Mouse (Mus musculus) cerebellum, adult 2 months (tissue): ENCODE data around the gene Mrpl40. TPM values are rescaled to one million over a fixed set of nuclear protein-coding genes. Genes with fewer than 3 reads are reported as not detected.

Source experiments
- DNase-seq, 2 experiments: peaks; one replicate each; pipeline ENCODE4 v3.0.0; 2021
- H3K27ac ChIP-seq: fragments of 200-500 bp; 2 replicates; pipeline ENCODE4 v1.5.1; 2012; ENCODE audit warnings: low read length, control low read depth, inconsistent platforms; ENCODE audit not compliant: insufficient read depth
- H3K27me3 ChIP-seq: fragments of 200-500 bp; 2 replicates; pipeline ENCODE4 v1.6.1; 2012; ENCODE audit warnings: inconsistent platforms, mild to moderate bottlenecking, low read length, moderate library complexity; ENCODE audit not compliant: control insufficient read depth, insufficient read depth
- H3K4me1 ChIP-seq: fragments of 200-500 bp; 2 replicates; pipeline ENCODE4 v1.6.1; 2011; ENCODE audit warnings: low read length; ENCODE audit not compliant: control insufficient read depth, insufficient read depth
- H3K4me3 ChIP-seq: fragments of 200-500 bp; replicated peaks from 2 replicates; pipeline ENCODE3; 2011; ENCODE audit warnings: mild to moderate bottlenecking, low read depth, low read length, control low read depth; ENCODE audit not compliant: insufficient read depth
- CTCF ChIP-seq: fragments of 200-500 bp; IDR thresholded peaks from 2 replicates; pipeline ENCODE4 v1.5.1; 2011; ENCODE audit warnings: low read depth, mild to moderate bottlenecking, control low read depth, low read length, moderate library complexity, borderline replicate concordance; ENCODE audit not compliant: insufficient read depth
- POLR2A ChIP-seq: fragments of 200-500 bp; IDR thresholded peaks from 2 replicates; pipeline ENCODE4 v1.6.1; 2011; ENCODE audit warnings: low read length, control low read depth, borderline replicate concordance; ENCODE audit not compliant: insufficient read depth
- WGBS: fragments of 180-500 bp; shearing (Covaris S2); methylation state at CpG from one replicate; pipeline ENCODE4 v1.1.7; 2018; 5-methylcytosine and 5-hydroxymethylcytosine counted together
- polyA plus RNA-seq: library from polyadenylated mRNA; depleted of rRNA; stranded (reverse); fragments of >200 nt; gene quantifications from 2 replicates; pipeline ENCODE4 v1.2.3, GENCODE M21; 2012; rRNA removed

Mrpl40 gene
- polyA plus RNA-seq, result 35.7 and 37.6 TPM in 2 replicates

DNA sequence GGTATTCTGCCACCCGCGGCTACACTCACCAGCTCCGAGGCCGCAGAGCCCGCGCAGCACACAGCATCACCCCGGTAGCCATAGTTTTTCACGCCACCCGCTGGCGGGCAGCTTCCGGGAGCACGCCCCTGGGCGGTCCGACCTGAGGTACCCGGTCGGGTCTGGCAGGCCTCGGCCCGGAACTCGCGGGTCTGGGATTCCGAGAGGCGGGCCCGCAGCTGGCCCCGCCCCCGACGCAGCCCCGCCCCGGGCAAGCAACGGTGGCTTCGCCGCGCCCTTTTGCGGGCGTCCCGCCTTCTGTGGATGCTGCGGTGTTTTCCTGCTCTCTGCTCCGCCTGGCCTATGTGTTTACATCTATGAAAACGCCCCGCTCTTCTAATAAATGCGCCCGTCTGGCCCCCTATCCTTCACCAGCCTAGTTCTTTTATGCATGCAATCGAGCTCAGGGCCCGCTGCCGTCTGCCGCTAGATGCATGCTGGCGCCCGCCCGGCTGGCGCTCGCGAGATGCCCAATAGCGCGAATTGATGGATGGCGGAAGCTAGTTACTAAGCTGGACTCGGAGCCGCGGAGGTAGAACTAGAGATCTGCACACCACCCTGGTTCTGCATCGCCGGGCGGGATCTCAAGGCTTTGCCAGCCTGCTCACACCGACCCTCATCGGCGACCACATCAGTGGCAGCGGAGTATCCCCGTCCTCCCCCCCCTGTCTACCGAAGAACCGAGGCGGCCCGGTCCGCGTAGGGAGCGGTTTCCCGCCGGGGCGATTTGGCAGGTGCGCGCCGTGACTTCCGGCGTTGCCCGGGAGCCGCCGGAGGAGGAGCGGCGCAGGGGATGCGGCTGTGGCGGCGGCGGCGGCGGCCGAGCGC, at the start of gene Mrpl40, which contains the start of gene Hira:
TSS of gene Mrpl40 (minus strand) at position 421 of the 867 bp plus-strand sequence.
TSS of gene Hira (plus strand) at position 596 of the 867 bp plus-strand sequence.
- peak; percentile 73 for TF ChIP-seq POLR2A
- no peak for TF ChIP-seq CTCF
- Histone ChIP-seq H3K27me3 (no peaks in the 10 kb centered on the region), H3K4me1 (no peaks in the 10 kb centered on the region), H3K4me3 (peak within 1 kb of the TSS; percentile 73), H3K27ac (peak within 1 kb of the TSS; percentile 72)
- WGBS, result under 1% methylated on average over 83 of the region's 93 CpGs
- peak; percentile 95 to 96 for DNase-seq

DNA sequence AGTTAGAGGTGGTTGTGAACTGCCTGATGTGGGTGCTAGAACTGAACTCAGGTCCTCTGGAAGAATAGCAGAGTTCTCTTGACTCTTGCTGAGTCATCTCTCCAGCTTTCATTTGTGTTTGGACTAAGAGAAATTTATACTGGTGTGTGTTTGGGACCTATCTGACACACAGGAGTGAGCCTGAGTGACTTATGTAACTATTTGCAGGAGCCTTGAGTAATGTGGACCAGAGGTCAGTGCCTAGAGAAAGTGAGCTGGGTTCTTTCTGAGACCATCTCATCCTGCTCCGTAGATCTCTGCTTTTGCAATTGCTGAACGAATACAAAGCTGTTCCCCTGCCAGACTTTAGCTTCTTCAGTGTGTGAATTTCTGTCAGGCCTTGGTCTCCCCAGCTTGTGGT, 45.1 kb upstream of the Mrpl40 start:
- H3K4me1 ChIP-seq, result no peaks in the 10 kb centered on the region
- no peak overlapping the region for H3K27ac ChIP-seq
- 90% methylated on average over 2 of the region's 2 CpGs for WGBS

DNA sequence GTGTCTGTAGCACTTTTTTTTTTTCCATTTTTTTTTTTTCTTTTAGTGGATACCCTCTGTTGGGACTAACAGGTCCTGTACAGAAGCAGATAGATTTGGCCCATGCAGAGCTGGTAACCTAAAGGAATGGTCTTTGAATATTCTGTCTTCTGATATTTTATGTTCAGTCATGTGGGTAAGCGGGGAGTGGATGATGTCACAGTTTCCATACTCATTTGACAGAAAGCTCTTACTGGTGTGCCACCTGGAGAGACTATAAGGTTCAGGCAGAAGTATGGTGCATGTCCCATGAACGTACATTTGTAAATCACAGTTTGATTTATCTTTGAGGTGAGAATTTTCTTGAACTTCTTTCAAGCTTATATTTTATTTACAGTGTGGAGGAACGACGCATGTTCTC, 39.4 kb upstream of the Mrpl40 start:
- Histone ChIP-seq H3K4me1 (no peaks in the 10 kb centered on the region), H3K27me3 (no peaks in the 10 kb centered on the region), H3K27ac (no peak overlapping the region), H3K4me3 (no peak overlapping the region)
- no peak for DNase-seq
- TF ChIP-seq POLR2A (no peak), CTCF (no peak)
- 96% methylated on average over 4 of the region's 4 CpGs for WGBS

More for the DNA sequence above, 45.1 kb upstream of the Mrpl40 start:
- no peak for TF ChIP-seq POLR2A
- TF ChIP-seq CTCF, result no peak
- no peak for DNase-seq
- Histone ChIP-seq H3K27me3 (no peaks in the 10 kb centered on the region), H3K4me3 (no peak overlapping the region)

DNA sequence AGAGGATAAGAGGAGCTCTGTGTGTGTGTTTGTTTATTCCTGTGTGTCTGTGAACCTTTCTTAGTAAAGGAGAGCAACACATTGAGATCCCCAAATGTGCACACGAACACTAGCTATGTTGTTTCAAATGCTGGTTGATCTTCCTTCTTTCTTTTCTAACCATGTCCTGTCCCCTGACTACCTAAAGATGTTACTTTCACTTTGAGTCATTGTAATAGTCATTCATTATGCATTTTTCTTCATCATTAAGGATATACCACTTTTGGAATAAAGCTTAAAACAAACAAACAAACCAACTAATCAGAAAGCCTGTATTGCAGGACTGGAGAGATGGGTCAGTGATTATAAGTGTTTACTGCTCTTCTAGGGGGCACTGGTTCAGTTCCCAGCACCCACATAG, 29.0 kb upstream of the Mrpl40 start:
- Histone ChIP-seq H3K4me1 (no peaks in the 10 kb centered on the region), H3K27me3 (no peaks in the 10 kb centered on the region), H3K4me3 (no peak overlapping the region), H3K27ac (no peak overlapping the region)
- 97% methylated on average over 1 of the region's 1 CpGs for WGBS
- DNase-seq, result no peak
- TF ChIP-seq CTCF, result no peak

DNA sequence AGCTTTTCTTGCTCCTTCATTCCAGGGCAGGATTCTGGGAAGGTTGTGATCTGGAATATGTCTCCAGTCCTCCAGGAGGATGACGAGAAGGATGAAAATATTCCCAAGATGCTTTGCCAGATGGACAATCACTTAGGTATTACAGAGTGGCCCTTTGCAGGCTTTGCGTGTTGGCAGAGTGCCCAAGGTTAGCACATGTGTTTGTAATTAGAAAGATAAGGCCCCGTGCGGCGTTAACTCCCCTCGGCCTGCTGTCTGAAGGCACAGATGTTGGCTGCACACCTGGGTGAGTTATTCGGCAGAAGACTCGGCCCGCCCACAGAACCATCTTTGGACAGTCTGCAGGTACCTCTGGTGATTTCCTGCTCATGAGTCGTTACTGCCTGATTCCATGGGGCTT, 19.8 kb upstream of the Mrpl40 start:
- Histone ChIP-seq H3K27ac (no peak overlapping the region), H3K4me1 (0 out of 2 replicates have a peak, but pooled peaks cover 3% of the 10 kb centered on the region), H3K27me3 (no peaks in the 10 kb centered on the region), H3K4me3 (no peak overlapping the region)
- DNase-seq, result no peak
- 72% methylated on average over 10 of the region's 10 CpGs for WGBS
- TF ChIP-seq CTCF (no peak), POLR2A (no peak)

DNA sequence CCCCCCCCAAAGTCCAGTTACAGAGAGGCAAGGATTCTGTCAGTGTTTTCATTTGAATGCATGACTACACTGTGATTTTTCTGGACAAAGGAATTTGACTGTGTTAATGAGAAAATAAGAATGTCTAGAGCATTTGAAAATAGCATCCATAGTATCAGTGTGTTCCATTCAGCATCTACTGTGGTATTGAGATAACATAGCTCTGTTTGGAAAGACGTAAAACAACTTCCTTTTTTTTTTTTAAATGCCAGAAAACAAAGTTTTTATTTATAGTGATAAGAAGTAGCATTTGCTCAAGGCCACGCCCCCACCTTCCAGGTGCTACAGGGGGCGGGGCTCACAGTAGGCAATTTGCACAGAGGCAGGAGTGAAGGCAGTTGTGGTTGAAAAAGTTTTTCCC, 18.6 kb upstream of the Mrpl40 start:
- WGBS, result 88% methylated on average over 3 of the region's 3 CpGs
- no peak for DNase-seq
- H3K27ac ChIP-seq, result no peak overlapping the region
- H3K27me3 ChIP-seq, result no peaks in the 10 kb centered on the region
- 0 out of 2 replicates have a peak, but pooled peaks cover 3% of the 10 kb centered on the region for H3K4me1 ChIP-seq
- H3K4me3 ChIP-seq, result no peak overlapping the region
- TF ChIP-seq POLR2A (no peak), CTCF (no peak)

DNA sequence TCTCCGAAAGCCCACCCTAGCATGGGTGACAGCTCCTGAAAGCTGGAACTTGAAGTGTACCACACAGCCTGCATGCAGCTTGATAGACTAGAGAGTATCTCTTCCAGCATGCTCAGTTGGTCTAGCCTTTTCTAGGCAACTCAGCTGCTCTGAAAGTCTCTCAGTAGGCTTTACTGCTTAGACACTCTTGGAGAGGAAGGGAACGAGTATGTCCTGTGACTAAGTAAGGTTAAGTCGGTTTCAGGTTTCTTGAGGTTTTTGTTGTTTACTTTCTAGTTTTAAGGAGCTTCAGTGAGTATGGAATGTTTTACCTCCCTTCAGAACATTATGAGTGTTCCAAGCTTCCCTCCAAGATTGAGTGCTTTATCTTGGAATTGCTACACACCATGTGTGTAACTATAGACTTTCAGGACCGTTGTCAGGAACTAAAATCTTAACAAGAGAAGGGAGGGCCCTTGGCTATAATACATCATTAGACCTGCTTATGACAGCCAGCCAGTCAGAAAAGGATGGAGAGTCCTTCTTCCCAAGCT, 17.2 kb upstream of the Mrpl40 start:
- Histone ChIP-seq H3K4me3 (no peak overlapping the region), H3K27ac (no peak overlapping the region), H3K4me1 (0 out of 2 replicates have a peak, but pooled peaks cover 3% of the 10 kb centered on the region), H3K27me3 (no peaks in the 10 kb centered on the region)
- DNase-seq, result no peak
- TF ChIP-seq CTCF, result no peak
- no peak for TF ChIP-seq POLR2A
- 89% methylated on average over 4 of the region's 4 CpGs for WGBS

DNA sequence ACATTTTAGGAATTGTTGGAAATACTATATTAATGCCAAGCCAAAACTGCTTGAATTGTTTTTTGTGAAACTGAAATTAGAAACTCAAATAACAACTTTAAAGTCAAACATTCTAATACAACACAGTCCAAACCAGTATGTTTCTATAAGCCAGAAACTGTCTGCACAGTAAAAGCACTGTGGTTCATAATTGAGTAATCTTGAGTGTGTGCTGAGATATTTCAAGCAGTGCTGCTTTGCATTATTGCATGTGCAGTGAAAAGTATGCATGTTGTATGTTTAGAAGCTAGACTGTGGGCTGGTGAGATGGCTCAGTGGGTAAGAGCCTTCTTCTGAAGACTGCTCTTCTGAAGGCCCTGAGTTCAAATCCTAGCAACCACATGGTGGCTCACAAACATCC, 7.4 kb upstream of the Mrpl40 start:
- Histone ChIP-seq H3K27me3 (no peaks in the 10 kb centered on the region), H3K4me1 (no peaks in the 10 kb centered on the region), H3K27ac (no peak overlapping the region), H3K4me3 (no peak overlapping the region)
- DNase-seq, result no peak
- TF ChIP-seq POLR2A (no peak), CTCF (no peak)
